ENCODE assay signal across 13 mouse cellular contexts in the genomic region with DNA sequence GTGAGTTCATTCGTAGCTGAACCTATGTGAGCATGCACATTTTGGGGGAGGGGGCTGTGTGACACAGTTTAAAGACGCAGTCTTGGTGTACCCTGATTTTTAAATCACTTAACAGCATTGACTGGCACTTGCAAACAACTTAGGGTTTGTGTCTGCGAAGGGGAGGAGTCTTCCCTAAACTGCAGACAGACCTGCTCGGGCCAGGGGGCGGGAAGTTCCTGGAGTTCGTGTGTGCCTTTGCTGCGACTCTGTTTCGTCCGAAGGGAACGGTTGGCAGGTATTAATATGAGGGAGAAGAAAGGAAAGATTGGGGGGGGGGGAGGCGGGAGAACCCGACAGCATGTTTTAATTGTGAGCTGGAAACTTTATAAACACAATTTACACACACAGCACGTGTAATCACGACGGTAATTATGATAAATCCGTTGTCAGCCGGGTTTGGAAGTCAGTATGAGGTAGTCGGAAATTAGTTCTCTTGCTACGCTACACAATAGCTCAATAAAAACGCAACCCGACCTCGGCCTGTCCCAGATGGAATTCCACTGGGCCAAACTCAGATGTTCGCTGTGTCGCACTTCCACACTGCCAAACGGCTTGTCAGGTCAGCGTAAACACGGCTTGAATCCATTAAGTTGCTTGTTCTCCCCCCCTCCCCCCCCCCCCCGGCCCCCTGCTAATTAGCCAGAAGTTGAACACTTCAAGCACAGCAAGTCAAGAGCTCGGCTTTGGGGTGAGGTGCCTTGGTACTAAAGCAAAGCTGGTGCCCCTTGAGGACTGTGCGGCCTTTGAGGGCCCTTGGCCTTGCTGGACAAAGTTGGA. TPM values are rescaled to one million over a fixed set of nuclear protein-coding genes. Genes with fewer than 3 reads are reported as not detected.
A peak's percentile ranks its signal among the peaks of the same experiment; 100 is the strongest.
DNase-seq lines count a peak whose midpoint lies in the region; ATAC-seq and TF ChIP-seq lines count a peak whose summit lies in the region.
"Had no signal": no experiment of that assay in that cellular context is flagged by ENCODE, and none has a peak within 500 bp of the region (broad histone marks: within the 10 kb centered on the region; RNA-seq: fewer than 3 reads in every experiment).

No protein-coding gene starts in this region.

- no peaks in the 10 kb centered on the region for H3K9me3 ChIP-seq in kidney, postnatal 0 days (replicated peaks; ENCODE audit: low read length)
- H3K9me3 ChIP-seq in embryonic facial prominence, embryonic 11.5 days (replicated peaks; ENCODE audit: control insufficient read depth, low read length), result no peaks in the 10 kb centered on the region
- H3K9me3 ChIP-seq in limb, embryonic 14.5 days (ENCODE audit: control insufficient read depth, low read length), result no peaks in the 10 kb centered on the region

- no peak overlapping the region for H3K9ac ChIP-seq in kidney, postnatal 0 days (ENCODE audit: low read depth, low read length)
- H3K9ac ChIP-seq in embryonic facial prominence, embryonic 11.5 days (replicated peaks; ENCODE audit: low read length), result no peak overlapping the region
- H3K9ac ChIP-seq in limb, embryonic 14.5 days (ENCODE audit: low read depth, low read length, severe bottlenecking), result no peak overlapping the region

- TF ChIP-seq CTCF in kidney, postnatal 0 days (IDR thresholded peaks at IDR 0.05; ENCODE audit: low read depth), result no peak
- TF ChIP-seq CTCF in brain, embryonic 14.5 days (IDR thresholded peaks at IDR 0.05; ENCODE audit: borderline replicate concordance, extremely low read depth, insufficient read depth, insufficient read length), result no peak

- H3K27me3 ChIP-seq in kidney, postnatal 0 days (ENCODE audit: insufficient read depth, low read length), result no peaks in the 10 kb centered on the region
- H3K27me3 ChIP-seq in embryonic facial prominence, embryonic 11.5 days (ENCODE audit: control insufficient read depth, insufficient read depth, low read length), result no peaks in the 10 kb centered on the region
- no peaks in the 10 kb centered on the region for H3K27me3 ChIP-seq in limb, embryonic 14.5 days (ENCODE audit: control insufficient read depth, insufficient read depth, low read length)

- WGBS in kidney, postnatal 0 days, result 35% methylated on average over 29 of the region's 30 CpGs
- WGBS in embryonic facial prominence, embryonic 11.5 days, result 25% methylated on average over 30 of the region's 30 CpGs
- 13% methylated on average over 28 of the region's 30 CpGs for WGBS in limb, embryonic 14.5 days

- H3K4me2 ChIP-seq in kidney, postnatal 0 days (ENCODE audit: low read length), result peak overlapping the region; percentile 23; the same call in 1 of the 2 replicates
- peak overlapping the region; percentile 14; the same call in 1 of the 2 replicates for H3K4me2 ChIP-seq in embryonic facial prominence, embryonic 11.5 days (ENCODE audit: low read depth, low read length)
- H3K4me2 ChIP-seq in limb, embryonic 14.5 days (replicated peaks; ENCODE audit: low read depth, low read length, severe bottlenecking), result peak overlapping the region; percentile 32

- TF ChIP-seq POLR2A in brain, embryonic 14.5 days (IDR thresholded peaks at IDR 0.05; ENCODE audit: borderline replicate concordance, extremely low read depth, insufficient read depth, insufficient read length, poor library complexity, severe bottlenecking), result no peak
- no peak for TF ChIP-seq POLR2A in limb, embryonic 14.5 days (IDR thresholded peaks at IDR 0.05; ENCODE audit: borderline replicate concordance, extremely low read depth, insufficient read depth, insufficient read length)

- no peak overlapping the region for H3K4me3 ChIP-seq in kidney, postnatal 0 days (replicated peaks; ENCODE audit: low read depth, low read length)
- H3K4me3 ChIP-seq in embryonic facial prominence, embryonic 11.5 days (ENCODE audit: low read depth, low read length), result no peak overlapping the region
- H3K4me3 ChIP-seq in limb, embryonic 14.5 days (replicated peaks; ENCODE audit: low read length), result peak overlapping the region; percentile 17
- H3K4me3 ChIP-seq: layer of hippocampus, adult 2 months had no signal

- peak overlapping the region; percentile 68 for H3K27ac ChIP-seq in kidney, postnatal 0 days
- H3K27ac ChIP-seq in embryonic facial prominence, embryonic 11.5 days (replicated peaks; ENCODE audit: low read depth, low read length), result peak overlapping the region; percentile 1
- H3K27ac ChIP-seq in limb, embryonic 14.5 days (replicated peaks; ENCODE audit: low read depth, low read length), result 0 out of 2 replicates have a peak overlapping the region, but pooled peaks have one; percentile 1
- H3K27ac ChIP-seq: layer of hippocampus, adult 2 months had no signal

- peaks cover 20% of the 10 kb centered on the region for H3K4me1 ChIP-seq in kidney, postnatal 0 days (replicated peaks; ENCODE audit: insufficient read depth, low read length)
- peaks cover 8% of the 10 kb centered on the region for H3K4me1 ChIP-seq in embryonic facial prominence, embryonic 11.5 days (ENCODE audit: control insufficient read depth, insufficient read depth, low read length)
- H3K4me1 ChIP-seq in limb, embryonic 14.5 days (ENCODE audit: control insufficient read depth, insufficient read depth, low read length), result peaks cover 36% of the 10 kb centered on the region

- ATAC-seq in kidney, postnatal 0 days (replicated peaks; ENCODE audit: low FRiP score, low read depth), result no peak
- ATAC-seq in embryonic facial prominence, embryonic 11.5 days (replicated peaks; ENCODE audit: insufficient number of reproducible peaks, low FRiP score, low TSS enrichment, low read depth), result 0 out of 2 replicates have a peak, but pooled peaks have one; percentile 16
- ATAC-seq in limb, embryonic 14.5 days (ENCODE audit: low FRiP score, low read depth), result peak; percentile 16; the same call in 1 of the 2 replicates
- ATAC-seq in granulocyte monocyte progenitor cell, adult 5-6 weeks (replicated peaks; ENCODE audit: poor library complexity, severe bottlenecking), result no peak

- H3K36me3 ChIP-seq in kidney, postnatal 0 days (ENCODE audit: insufficient read depth, low read length), result no peaks in the 10 kb centered on the region
- no peaks in the 10 kb centered on the region for H3K36me3 ChIP-seq in embryonic facial prominence, embryonic 11.5 days (replicated peaks; ENCODE audit: control insufficient read depth, insufficient read depth, low read depth, low read length)
- no peaks in the 10 kb centered on the region for H3K36me3 ChIP-seq in limb, embryonic 14.5 days (ENCODE audit: control insufficient read depth, insufficient read depth, low read length)

- intact Hi-C loops in left cerebral cortex, postnatal 4 days (cut with DNase I), result no loop called here

- DNase-seq in kidney, postnatal 0 days (ENCODE audit: low spot score), result no peak
- no peak for DNase-seq in kidney, postnatal 14 days
- DNase-seq in brain, embryonic 14.5 days (ENCODE audit: low read depth), result peak; percentile 39
- peak; percentile 65 for DNase-seq in embryonic facial prominence, embryonic 11.5 days (ENCODE audit: low spot score)
- DNase-seq in limb, embryonic 14.5 days (ENCODE audit: low spot score), result peak; percentile 30
- no peak for DNase-seq in left cerebral cortex, postnatal 4 days
- DNase-seq: cerebellum, postnatal 36 days; heart, adult 18-20 months; heart, postnatal 36 days; right cerebral cortex, adult 18-20 months had no signal

RNA-seq across cellular contexts. Expression of a gene that starts 47.2 kb away (rescaled TPM):
- polyA plus RNA-seq in kidney, postnatal 0 days (2015; fragmentation: Nextera tagmentation; extraction: Ambion mirVana), result 6.4 and 8.3 TPM in 2 replicates
- 0.20 and 0.37 TPM in 2 replicates for polyA plus RNA-seq in brain, embryonic 14.5 days (2012; rRNA removed)
- 4.4 and 4.7 TPM in 2 replicates for polyA plus RNA-seq in embryonic facial prominence, embryonic 11.5 days (2014; fragmentation: Nextera tagmentation; extraction: Ambion mirVana)
- 0.40 and 0.72 TPM in 2 replicates for polyA plus RNA-seq in limb, embryonic 14.5 days (2012; rRNA removed)
- 0.18 and 0.28 TPM in 2 replicates for polyA plus RNA-seq in limb, embryonic 14.5 days (2014; fragmentation: Nextera tagmentation; extraction: Ambion mirVana)
- total RNA-seq in granulocyte monocyte progenitor cell, adult 5-6 weeks (2014; fragmentation: Nextera tagmentation), result not detected in 2 replicates
- not detected in 2 replicates for total RNA-seq in granulocyte monocyte progenitor cell, adult 5-6 weeks (2017)
- total RNA-seq in left cerebral cortex, postnatal 4 days (2021), result under 1 TPM in 1 of 2 experiments, not detected in 1; 0.18 TPM
- total RNA-seq: megakaryocyte-erythroid progenitor cell, adult 5-6 weeks had no signal

RNA-seq across cellular contexts. Expression of a gene that starts 59.0 kb away (rescaled TPM):
- 33.0 and 42.5 TPM in 2 replicates for polyA plus RNA-seq in kidney, postnatal 0 days (2015; fragmentation: Nextera tagmentation; extraction: Ambion mirVana)
- polyA plus RNA-seq in brain, embryonic 14.5 days (2012; rRNA removed), result 1.4 and 3.5 TPM in 2 replicates
- polyA plus RNA-seq in embryonic facial prominence, embryonic 11.5 days (2014; fragmentation: Nextera tagmentation; extraction: Ambion mirVana), result 15.1 and 15.7 TPM in 2 replicates
- polyA plus RNA-seq in limb, embryonic 14.5 days (2012; rRNA removed), result 14.3 and 24.4 TPM in 2 replicates
- 9.7 and 12.5 TPM in 2 replicates for polyA plus RNA-seq in limb, embryonic 14.5 days (2014; fragmentation: Nextera tagmentation; extraction: Ambion mirVana)
- total RNA-seq in granulocyte monocyte progenitor cell, adult 5-6 weeks (2014; fragmentation: Nextera tagmentation), result not detected in 2 replicates
- not detected in 2 replicates for total RNA-seq in granulocyte monocyte progenitor cell, adult 5-6 weeks (2017)
- total RNA-seq in left cerebral cortex, postnatal 4 days (2021), result 1 to 10 TPM; 4.3 to 4.4 TPM
- total RNA-seq: megakaryocyte-erythroid progenitor cell, adult 5-6 weeks had no signal

Comparison
In these comparisons a context has a peak if more than half of its experiments do, and no peak if none do; other contexts are left out.
1. ATAC-seq: peak in embryonic facial prominence, embryonic 11.5 days (single experiment) and limb, embryonic 14.5 days (single experiment); none in kidney, postnatal 0 days (single experiment) and granulocyte monocyte progenitor cell, adult 5-6 weeks (single experiment).
2. DNase-seq: peak in brain, embryonic 14.5 days (single experiment), embryonic facial prominence, embryonic 11.5 days (single experiment) and limb, embryonic 14.5 days (single experiment); none in kidney, postnatal 0 days (single experiment), kidney, postnatal 14 days (single experiment) and left cerebral cortex, postnatal 4 days (single experiment).
3. H3K27ac ChIP-seq: peak in every context shown above with its lines; median percentile 68 in kidney, postnatal 0 days; 1 in embryonic facial prominence, embryonic 11.5 days; 1 in limb, embryonic 14.5 days.
4. Peak in every context shown above with its lines, with median percentiles within 50 percentile points of each other: H3K4me2 ChIP-seq.